Mouse (Mus musculus) cerebellum, postnatal 10 days (tissue): ENCODE results near the gene Dnajc6.

ENCODE experiments used
- DNase-seq, 2 experiments: peaks; one replicate each; pipeline ENCODE4 v3.0.0; 2021; ENCODE audit warnings: mixed read lengths in 2 of 2

Dnajc6 gene

GRCm38 (mm10) chr4:101507571-101508422, 11.3 kb downstream of the Dnajc6 start:
- peak; percentile 81 to 85 for DNase-seq

GRCm38 (mm10) chr4:101508431-101508830, 12.0 kb downstream of the Dnajc6 start:
- DNase-seq = peak; percentile 59 to 62

- peak; percentile 74 to 77 for DNase-seq
Observed at GRCm38 (mm10) chr4:101508851-101509577, 12.6 kb downstream of the Dnajc6 start.

GRCm38 (mm10) chr4:101510111-101510903, 13.9 kb downstream of the Dnajc6 start:
- no peak for DNase-seq

- no peak for DNase-seq
Observed at GRCm38 (mm10) chr4:101510904-101511210, 14.4 kb downstream of the Dnajc6 start.

GRCm38 (mm10) chr4:101511768-101512521, 15.5 kb downstream of the Dnajc6 start:
- DNase-seq = no peak

- no peak for DNase-seq
Observed at GRCm38 (mm10) chr4:101513251-101513650, 16.8 kb downstream of the Dnajc6 start.

GRCm38 (mm10) chr4:101515853-101516252, 19.4 kb downstream of the Dnajc6 start:
- DNase-seq = no peak

- no peak for DNase-seq
Observed at GRCm38 (mm10) chr4:101516434-101517168, 20.2 kb downstream of the Dnajc6 start.

- no peak for DNase-seq
Observed at GRCm38 (mm10) chr4:101531901-101532300, 35.5 kb downstream of the Dnajc6 start.

GRCm38 (mm10) chr4:101540516-101540915, 44.1 kb downstream of the Dnajc6 start:
- no peak for DNase-seq

- peak; percentile 70 to 78 for DNase-seq
Observed at GRCm38 (mm10) chr4:101549958-101550591, 53.6 kb downstream of the Dnajc6 start.

- DNase-seq = peak; percentile 80 to 85
Observed at GRCm38 (mm10) chr4:101550671-101551161, 54.3 kb downstream of the Dnajc6 start.

- no peak for DNase-seq
Observed at GRCm38 (mm10) chr4:101551425-101551824, 55.0 kb downstream of the Dnajc6 start.

- DNase-seq = peak; percentile 50 to 66
Observed at GRCm38 (mm10) chr4:101552372-101552771, 55.9 kb downstream of the Dnajc6 start.

- no peak for DNase-seq
Observed at GRCm38 (mm10) chr4:101555016-101555415, 58.6 kb downstream of the Dnajc6 start.

GRCm38 (mm10) chr4:101560137-101560536, 63.7 kb downstream of the Dnajc6 start:
- DNase-seq = peak in 1 of 2 experiments; percentile 33

GRCm38 (mm10) chr4:101562836-101563235, 66.4 kb downstream of the Dnajc6 start:
- DNase-seq = no peak

- no peak for DNase-seq
Observed at GRCm38 (mm10) chr4:101563607-101564006, 67.2 kb downstream of the Dnajc6 start.

- DNase-seq = no peak
Observed at GRCm38 (mm10) chr4:101564746-101565417, 68.4 kb downstream of the Dnajc6 start.
